Mouse (Mus musculus): Measurements from ENCODE around the gene B3galt6. TPM values are rescaled to one million over a fixed set of nuclear protein-coding genes. Genes with fewer than 3 reads are reported as not detected.
A peak's percentile ranks its signal among the peaks of the same experiment; 100 is the strongest.

Gene B3galt6
- polyA plus RNA-seq, 1 experiment from 2014 or later = 9.0 TPM

DNA sequence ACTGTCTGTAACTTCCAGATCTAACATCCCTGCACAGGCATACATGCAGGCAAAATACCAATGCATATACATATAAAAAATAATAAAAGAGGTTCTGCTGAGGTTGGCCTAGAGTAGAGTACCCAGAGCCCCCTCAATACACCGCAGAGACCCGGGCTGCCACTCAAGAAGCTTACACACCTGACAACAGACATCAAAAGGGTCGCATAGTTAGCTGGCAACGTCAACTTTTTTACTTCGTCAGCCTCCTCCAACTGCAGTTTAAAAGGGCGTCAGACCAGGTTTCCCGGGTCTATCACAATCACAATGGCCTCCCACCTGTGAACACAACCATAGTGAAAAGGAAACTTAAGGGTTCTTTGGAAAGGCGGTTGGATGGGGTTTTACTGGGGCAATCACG is 31.1 kb upstream of the B3galt6 start:
- ATAC-seq (ENCODE audit: low FRiP score, low TSS enrichment) (no peak), DNase-seq (ENCODE audit: low spot score) (no peak)
- Histone ChIP-seq H3K36me3 (ENCODE audit: control insufficient read depth, insufficient read depth, low read length) (no peaks in the 10 kb centered on the region), H3K9ac (ENCODE audit: low read length) (no peak overlapping the region), H3K4me1 (replicated peaks; ENCODE audit: control insufficient read depth, insufficient read depth) (no peaks in the 10 kb centered on the region), H3K27ac (replicated peaks) (no peak overlapping the region), H3K9me3 (ENCODE audit: control insufficient read depth, low read length) (no peaks in the 10 kb centered on the region), H3K27me3 (ENCODE audit: control insufficient read depth, insufficient read depth, low read length) (no peaks in the 10 kb centered on the region), H3K4me2 (replicated peaks; ENCODE audit: low read depth) (no peak overlapping the region), H3K4me3 (ENCODE audit: low read depth, low read length) (no peak overlapping the region)
- TF ChIP-seq CTCF (IDR thresholded peaks at IDR 0.05; ENCODE audit: low read depth) (no peak), EP300 (optimal IDR thresholded peaks at IDR 0.05) (no peak)
- 78% methylated on average over 9 of the region's 9 CpGs for WGBS

DNA sequence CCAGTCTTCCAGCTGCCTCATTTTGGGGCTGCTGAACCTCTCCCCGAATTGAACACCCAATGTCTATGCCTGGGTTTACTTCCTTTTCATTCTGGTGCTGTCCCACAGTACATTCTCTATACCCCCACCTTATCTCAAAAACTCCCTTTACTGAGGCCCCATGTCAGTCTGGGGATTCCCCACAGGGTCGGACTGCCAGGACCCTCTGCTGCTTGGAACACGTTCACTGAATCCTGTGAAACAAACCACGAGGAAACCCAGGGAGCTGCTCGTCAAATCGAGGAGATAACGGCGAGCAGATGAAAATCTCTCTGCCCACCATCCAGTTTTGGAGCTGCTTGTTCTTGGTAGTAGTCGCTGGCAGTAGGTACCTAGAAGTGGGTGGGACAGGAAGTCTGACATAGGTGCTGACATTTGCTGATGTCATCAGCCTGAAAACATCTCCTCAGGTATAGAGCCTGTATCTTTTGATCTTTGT is 29.5 kb upstream of the B3galt6 start:
- 50% methylated on average over 9 of the region's 9 CpGs for WGBS
- H3K9ac ChIP-seq (ENCODE audit: low read length) = no peak overlapping the region
- no peaks in the 10 kb centered on the region for H3K4me1 ChIP-seq (replicated peaks; ENCODE audit: control insufficient read depth, insufficient read depth)
- H3K4me3 ChIP-seq (ENCODE audit: low read depth, low read length) = no peak overlapping the region
- TF ChIP-seq CTCF (IDR thresholded peaks at IDR 0.05; ENCODE audit: low read depth) (no peak), EP300 (optimal IDR thresholded peaks at IDR 0.05) (no peak)
- no peaks in the 10 kb centered on the region for H3K9me3 ChIP-seq (ENCODE audit: control insufficient read depth, low read length)
- DNase-seq (ENCODE audit: low spot score) (no peak), ATAC-seq (ENCODE audit: low FRiP score, low TSS enrichment) (no peak)
- H3K36me3 ChIP-seq (ENCODE audit: control insufficient read depth, insufficient read depth, low read length) = no peaks in the 10 kb centered on the region
- no peak overlapping the region for H3K27ac ChIP-seq (replicated peaks)
- no peaks in the 10 kb centered on the region for H3K27me3 ChIP-seq (ENCODE audit: control insufficient read depth, insufficient read depth, low read length)
- no peak overlapping the region for H3K4me2 ChIP-seq (replicated peaks; ENCODE audit: low read depth)

- Histone ChIP-seq H3K36me3 (ENCODE audit: control insufficient read depth, insufficient read depth, low read length) (no peaks in the 10 kb centered on the region), H3K27ac (replicated peaks) (no peak overlapping the region), H3K9me3 (ENCODE audit: control insufficient read depth, low read length) (no peaks in the 10 kb centered on the region), H3K4me3 (ENCODE audit: low read depth, low read length) (no peak overlapping the region), H3K4me2 (replicated peaks; ENCODE audit: low read depth) (no peak overlapping the region), H3K27me3 (ENCODE audit: control insufficient read depth, insufficient read depth, low read length) (no peaks in the 10 kb centered on the region), H3K4me1 (replicated peaks; ENCODE audit: control insufficient read depth, insufficient read depth) (no peaks in the 10 kb centered on the region), H3K9ac (ENCODE audit: low read length) (no peak overlapping the region)
- DNase-seq (ENCODE audit: low spot score) (no peak), ATAC-seq (ENCODE audit: low FRiP score, low TSS enrichment) (no peak)
- no peak for TF ChIP-seq CTCF (IDR thresholded peaks at IDR 0.05; ENCODE audit: low read depth)
- TF ChIP-seq EP300 (optimal IDR thresholded peaks at IDR 0.05) = no peak
- WGBS = 52% methylated on average over 3 of the region's 3 CpGs
Observed at GRCm38 (mm10) chr4:156021381-156021780, 28.9 kb upstream of the B3galt6 start.

DNA sequence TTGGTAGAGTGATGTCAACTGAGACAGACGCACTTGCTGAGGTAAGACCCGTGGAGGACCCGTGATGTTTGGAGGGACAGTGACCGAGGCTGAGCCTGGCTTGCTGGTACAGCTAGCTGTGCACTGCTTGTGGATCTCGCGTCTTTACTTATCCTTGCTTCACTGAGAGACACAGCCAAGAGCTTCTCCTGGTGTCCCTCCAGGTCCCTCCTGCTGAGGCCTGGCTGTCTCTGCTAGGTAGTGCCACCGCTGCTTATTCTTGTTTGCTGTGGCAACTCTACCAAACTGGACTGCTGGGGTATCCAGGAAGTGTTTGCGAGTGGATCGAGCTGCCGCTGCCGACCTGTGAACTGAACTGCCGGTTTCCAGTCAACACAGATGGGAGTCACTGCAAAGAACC is 27.3 kb upstream of the B3galt6 start:
- TF ChIP-seq EP300 (optimal IDR thresholded peaks at IDR 0.05) (no peak), CTCF (IDR thresholded peaks at IDR 0.05; ENCODE audit: low read depth) (no peak)
- H3K9ac ChIP-seq (ENCODE audit: low read length) = no peak overlapping the region
- no peak overlapping the region for H3K4me2 ChIP-seq (replicated peaks; ENCODE audit: low read depth)
- no peak for DNase-seq (ENCODE audit: low spot score)
- WGBS = 92% methylated on average over 12 of the region's 12 CpGs
- no peaks in the 10 kb centered on the region for H3K4me1 ChIP-seq (replicated peaks; ENCODE audit: control insufficient read depth, insufficient read depth)
- no peaks in the 10 kb centered on the region for H3K9me3 ChIP-seq (ENCODE audit: control insufficient read depth, low read length)
- no peak for ATAC-seq (ENCODE audit: low FRiP score, low TSS enrichment)
- H3K36me3 ChIP-seq (ENCODE audit: control insufficient read depth, insufficient read depth, low read length) = no peaks in the 10 kb centered on the region; the same call in 1 of the 2 replicates
- H3K27ac ChIP-seq (replicated peaks) = no peak overlapping the region
- H3K4me3 ChIP-seq (ENCODE audit: low read depth, low read length) = no peak overlapping the region
- H3K27me3 ChIP-seq (ENCODE audit: control insufficient read depth, insufficient read depth, low read length) = no peaks in the 10 kb centered on the region

- 87% methylated on average over 2 of the region's 2 CpGs for WGBS
- no peak for ATAC-seq (ENCODE audit: low FRiP score, low TSS enrichment)
- Histone ChIP-seq H3K27ac (replicated peaks) (no peak overlapping the region), H3K9ac (ENCODE audit: low read length) (no peak overlapping the region), H3K27me3 (ENCODE audit: control insufficient read depth, insufficient read depth, low read length) (no peaks in the 10 kb centered on the region), H3K4me2 (replicated peaks; ENCODE audit: low read depth) (no peak overlapping the region), H3K36me3 (ENCODE audit: control insufficient read depth, insufficient read depth, low read length) (peaks cover 12% of the 10 kb centered on the region; the same call in 1 of the 2 replicates), H3K9me3 (ENCODE audit: control insufficient read depth, low read length) (no peaks in the 10 kb centered on the region), H3K4me1 (replicated peaks; ENCODE audit: control insufficient read depth, insufficient read depth) (no peaks in the 10 kb centered on the region), H3K4me3 (ENCODE audit: low read depth, low read length) (no peak overlapping the region)
- TF ChIP-seq CTCF (IDR thresholded peaks at IDR 0.05; ENCODE audit: low read depth) = no peak
- TF ChIP-seq EP300 (optimal IDR thresholded peaks at IDR 0.05) = no peak
- no peak for DNase-seq (ENCODE audit: low spot score)
Observed at GRCm38 (mm10) chr4:156014436-156014835, 22.0 kb upstream of the B3galt6 start.

GRCm38 (mm10) chr4:156013637-156014036 is 21.2 kb upstream of the B3galt6 start, which contains the start of gene Tnfrsf4:
Tnfrsf4 (plus strand) TSS chr4:156013843.
- TF ChIP-seq CTCF (IDR thresholded peaks at IDR 0.05; ENCODE audit: low read depth) (no peak), EP300 (optimal IDR thresholded peaks at IDR 0.05) (no peak)
- no peak within 1 kb of the TSS for H3K9ac ChIP-seq (ENCODE audit: low read length)
- no peaks in the 10 kb centered on the region for H3K9me3 ChIP-seq (ENCODE audit: control insufficient read depth, low read length)
- WGBS = 61% methylated on average over 8 of the region's 8 CpGs
- peaks cover 18% of the 10 kb centered on the region for H3K36me3 ChIP-seq (ENCODE audit: control insufficient read depth, insufficient read depth, low read length)
- H3K4me2 ChIP-seq (replicated peaks; ENCODE audit: low read depth) = no peak within 1 kb of the TSS
- H3K27me3 ChIP-seq (ENCODE audit: control insufficient read depth, insufficient read depth, low read length) = no peaks in the 10 kb centered on the region
- no peak for DNase-seq (ENCODE audit: low spot score)
- no peak within 1 kb of the TSS for H3K4me3 ChIP-seq (ENCODE audit: low read depth, low read length)
- ATAC-seq (ENCODE audit: low FRiP score, low TSS enrichment) = peak; percentile 28; the same call in 1 of the 2 replicates
- no peaks in the 10 kb centered on the region for H3K4me1 ChIP-seq (replicated peaks; ENCODE audit: control insufficient read depth, insufficient read depth)
- H3K27ac ChIP-seq (replicated peaks) = no peak within 1 kb of the TSS

All from stomach, postnatal 0 days (tissue).